Mouse (Mus musculus) thymus, postnatal 0 days (tissue): ENCODE data around the gene Calml4. TPM values are rescaled to one million over a fixed set of nuclear protein-coding genes. Genes with fewer than 3 reads are reported as not detected.
"Not testable (repeated sequence)": the region's sequence is repeated elsewhere in the genome, so short reads cannot be mapped to it uniquely, and the experiment has no call there.

Experiments used
- DNase-seq: peaks from one replicate; pipeline ENCODE4 v3.0.0-alpha.2; 2015; ENCODE audit warnings: low spot score
- polyA plus RNA-seq: library from polyadenylated mRNA; unstranded; fragments of >200 nt; fragmentation: Nextera tagmentation; extraction: Ambion mirVana; gene quantifications from 2 replicates; pipeline ENCODE4 v1.2.1, GENCODE M21; 2015

Calml4 gene
- polyA plus RNA-seq, 1 experiment from 2014 or later: 5.5 TPM

DNA sequence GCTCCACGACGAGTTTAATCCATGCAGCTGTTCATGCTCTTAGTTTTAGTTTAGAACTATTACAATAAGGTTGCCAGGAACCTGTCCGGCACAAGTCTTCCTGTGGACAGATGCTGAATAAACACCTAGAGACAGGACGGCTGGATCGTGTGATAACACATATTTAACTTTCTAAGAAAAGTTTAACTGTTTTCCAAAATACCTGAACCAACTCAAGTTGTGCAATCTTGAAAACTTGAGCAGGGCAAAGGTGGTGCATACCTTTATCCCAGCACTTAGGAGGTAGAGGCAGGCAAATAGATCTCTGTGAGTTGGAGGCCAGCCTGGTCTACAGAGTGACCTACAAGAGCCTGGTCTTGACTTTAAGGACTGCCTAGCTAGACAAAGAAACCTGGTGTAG lies 23.0 kb upstream of the Calml4 start:
- no peak for DNase-seq

DNA sequence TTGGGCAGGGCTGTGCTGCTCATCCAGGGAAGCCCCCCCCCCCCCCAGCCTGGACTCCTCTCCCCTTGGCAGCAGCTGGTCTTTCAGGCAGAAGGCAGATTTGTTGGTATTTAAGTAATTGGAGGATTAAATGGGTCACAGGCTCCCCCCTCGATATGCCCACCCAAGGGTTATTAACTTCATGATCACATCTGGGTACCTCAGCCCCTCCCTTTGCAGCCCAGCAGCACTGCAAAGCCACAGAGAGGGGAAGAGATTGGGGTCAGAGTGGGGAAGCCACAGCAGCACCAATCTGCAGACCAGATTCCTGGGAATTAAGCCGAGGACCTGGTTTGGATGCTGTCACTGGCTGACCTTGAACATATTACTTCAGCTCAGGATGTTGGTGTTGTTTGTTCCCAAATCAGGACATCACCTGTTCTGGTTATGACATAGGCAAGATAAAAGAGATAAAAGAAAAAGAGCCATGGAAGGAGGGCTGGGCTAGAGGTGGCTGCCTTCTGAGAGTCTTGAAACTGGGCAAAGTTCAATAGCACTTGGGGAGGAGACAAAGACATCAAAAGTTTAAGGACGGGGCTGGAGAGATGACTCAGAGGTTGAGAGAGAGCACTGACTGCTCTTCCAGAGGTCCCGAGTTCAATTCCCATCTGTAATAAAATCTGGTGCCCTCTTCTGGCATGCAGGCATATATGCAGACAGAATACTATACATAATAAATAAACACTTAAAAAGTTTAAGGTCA lies 22.0 kb upstream of the Calml4 start:
- DNase-seq: no peak

DNA sequence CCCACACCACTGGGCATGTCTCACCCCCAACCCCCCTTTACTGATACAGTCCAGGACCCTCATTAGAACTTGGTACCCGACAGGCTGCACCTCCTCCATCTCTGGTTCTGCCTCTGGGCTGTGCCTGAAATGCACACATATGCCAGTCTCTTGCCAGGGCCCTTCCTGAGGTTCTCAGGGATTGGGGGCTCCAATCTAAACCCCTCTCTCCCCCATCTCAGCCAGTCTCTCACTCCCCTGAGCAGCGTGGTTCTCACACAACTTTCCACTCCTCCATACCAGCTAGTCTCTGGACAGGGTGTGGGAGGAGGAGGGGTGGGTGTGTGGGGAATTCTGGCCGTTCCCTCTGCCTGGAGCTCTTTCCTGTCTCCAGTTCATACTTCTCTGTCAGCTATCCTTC lies 20.3 kb upstream of the Calml4 start:
- no peak for DNase-seq

DNA sequence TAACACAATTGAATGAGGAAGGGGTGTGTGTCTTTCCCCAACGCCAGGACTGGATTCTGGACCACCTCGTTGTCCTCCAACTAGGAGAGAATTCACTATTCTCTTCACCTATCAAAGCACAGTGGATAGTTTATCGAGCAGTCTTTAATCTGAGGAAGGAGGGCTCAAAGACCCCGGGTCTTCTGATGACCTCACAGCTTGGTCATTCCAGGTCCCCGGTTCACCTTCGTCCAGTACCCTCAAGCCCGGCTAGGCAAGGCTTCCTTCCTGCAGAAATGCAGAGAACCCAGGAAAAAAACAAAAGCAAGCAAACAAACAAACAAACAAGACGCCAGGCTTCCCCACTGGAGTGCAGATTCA lies 19.8 kb upstream of the Calml4 start:
- peak; percentile 20 for DNase-seq

DNA sequence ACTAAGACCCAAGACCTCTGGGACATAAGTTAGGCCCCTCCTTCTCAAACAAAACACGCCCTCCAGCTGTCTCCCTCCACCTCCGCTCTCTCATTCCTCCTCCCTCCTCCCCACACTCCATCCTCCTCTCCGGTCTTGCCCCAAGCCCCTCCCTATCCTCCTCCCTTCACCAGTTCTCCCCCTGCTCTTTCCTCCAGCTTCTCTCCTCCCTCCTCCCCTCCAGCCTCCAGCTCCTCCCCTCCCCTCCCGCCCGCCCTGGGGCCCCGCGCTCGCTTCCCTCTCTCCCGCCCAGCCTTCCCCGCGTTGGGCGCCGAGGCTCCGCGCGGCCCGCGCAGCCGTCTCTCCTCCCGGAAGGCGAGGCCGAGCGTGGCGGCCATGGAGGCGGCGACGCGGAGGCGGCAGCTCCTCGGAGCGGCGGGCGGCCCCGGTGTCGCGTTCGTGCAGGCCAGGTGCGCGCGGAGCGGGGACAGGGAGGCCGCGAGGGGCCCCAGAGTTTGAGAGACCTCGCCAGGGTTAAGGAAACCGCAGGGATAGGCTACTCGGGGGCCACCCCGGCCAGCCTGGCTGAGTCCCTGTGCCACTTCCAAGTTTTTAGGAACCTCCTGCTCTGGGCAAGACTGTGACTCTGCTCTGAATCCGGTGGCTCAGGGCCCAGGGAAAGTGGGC lies 19.2 kb upstream of the Calml4 start, which contains the start of gene Cln6:
Cln6 (plus strand) TSS at position 280 of the 666 bp plus-strand sequence.
- DNase-seq: peak; percentile 85

DNA sequence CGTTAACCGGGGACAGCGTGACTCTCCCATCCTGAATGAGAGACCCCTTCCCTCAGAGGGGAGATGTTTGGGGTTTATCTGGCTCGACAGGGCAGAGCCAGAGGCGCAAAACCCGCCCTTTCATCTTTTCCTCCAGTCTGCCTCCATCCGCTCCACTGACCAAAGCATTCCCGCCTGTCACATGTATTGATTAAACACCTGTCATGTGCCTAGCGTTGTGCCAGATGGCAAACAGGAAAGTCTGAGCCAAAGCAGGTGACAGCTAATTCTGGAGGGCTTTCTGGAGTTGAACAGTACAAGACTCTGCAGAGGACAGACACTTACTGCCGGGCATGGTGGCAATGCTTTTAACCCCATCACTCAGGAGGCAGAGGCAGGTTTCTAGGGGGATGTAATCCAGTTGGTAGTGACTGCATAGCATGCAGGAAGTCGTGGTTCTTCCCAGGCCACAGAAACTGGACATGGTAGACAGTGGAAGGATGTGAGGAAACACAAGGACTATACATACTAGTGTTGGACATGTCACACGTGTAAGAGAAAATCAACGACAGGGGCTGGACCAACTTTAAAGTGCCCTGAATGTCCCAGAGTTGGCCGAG lies 18.6 kb upstream of the Calml4 start:
- DNase-seq: no peak

DNA sequence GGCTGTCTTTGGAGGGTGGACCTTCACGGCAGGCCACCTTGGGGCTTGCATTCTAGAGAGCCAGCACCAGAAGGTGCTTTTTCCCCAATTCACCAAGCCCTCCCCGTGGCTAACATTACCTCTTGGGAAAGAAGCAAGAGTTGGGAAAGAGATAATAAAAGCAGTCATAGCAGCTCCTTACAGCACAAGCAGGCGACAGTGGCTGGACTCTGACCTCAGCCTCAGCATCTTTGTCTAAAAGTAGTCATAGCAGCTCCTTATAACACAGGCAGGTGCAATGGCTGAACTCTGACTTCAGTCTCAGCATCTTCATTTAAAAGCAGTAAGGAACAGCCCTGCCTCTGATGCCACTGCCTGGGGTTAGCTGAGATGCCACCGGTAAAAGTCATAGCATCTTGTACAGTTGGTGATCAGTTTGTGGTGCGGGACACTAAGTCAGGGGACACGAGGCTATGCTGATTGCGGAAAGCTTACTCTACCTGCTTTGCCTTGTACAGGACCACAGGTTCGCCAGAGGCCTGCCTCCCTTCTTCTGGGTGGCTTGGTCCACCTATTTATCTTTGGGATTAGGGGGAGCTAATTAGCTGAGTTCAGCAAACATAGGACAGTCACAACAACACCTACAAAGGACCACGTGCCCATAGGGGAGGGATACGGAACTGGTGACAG lies 14.4 kb upstream of the Calml4 start:
- no peak for DNase-seq

DNA sequence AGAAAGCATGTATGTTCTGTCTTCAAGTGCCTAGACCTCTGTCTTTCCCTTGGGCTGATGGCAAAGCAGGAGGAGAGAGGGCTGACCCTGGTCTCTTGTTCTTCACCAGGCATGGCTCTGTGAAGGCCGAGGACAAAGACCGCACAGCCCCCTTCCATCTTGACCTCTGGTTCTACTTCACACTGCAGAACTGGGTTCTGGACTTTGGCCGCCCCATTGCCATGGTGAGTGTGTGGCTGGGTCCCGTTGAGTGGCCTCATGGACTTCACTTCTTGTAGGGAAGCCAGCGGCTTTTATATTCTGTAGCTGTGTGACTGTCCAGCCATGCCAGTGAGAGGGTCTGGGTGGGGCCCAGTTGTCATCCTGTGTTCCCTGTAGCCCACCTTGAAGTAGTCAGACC lies 13.4 kb upstream of the Calml4 start:
- no peak for DNase-seq

DNA sequence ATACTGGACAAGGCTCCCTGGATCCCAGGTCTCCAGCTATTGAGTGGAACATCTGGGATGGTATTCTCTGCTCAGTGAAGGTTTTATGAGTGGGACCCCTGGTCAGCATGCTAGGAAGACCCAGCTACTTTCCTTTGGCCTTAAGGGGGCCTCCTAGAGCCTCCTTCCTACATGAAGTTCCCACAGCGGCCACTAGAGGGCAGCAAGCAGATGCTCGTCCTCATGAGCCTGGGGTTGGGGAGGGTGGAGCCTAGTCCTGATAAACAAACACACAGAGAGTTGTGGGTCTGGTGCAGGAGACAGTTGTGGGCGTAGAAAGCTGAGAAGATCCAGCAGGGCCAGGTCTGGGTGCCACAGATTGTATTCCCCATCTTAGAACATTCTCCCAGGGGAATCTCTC lies 10.2 kb upstream of the Calml4 start:
- peak; percentile 89 for DNase-seq

DNA sequence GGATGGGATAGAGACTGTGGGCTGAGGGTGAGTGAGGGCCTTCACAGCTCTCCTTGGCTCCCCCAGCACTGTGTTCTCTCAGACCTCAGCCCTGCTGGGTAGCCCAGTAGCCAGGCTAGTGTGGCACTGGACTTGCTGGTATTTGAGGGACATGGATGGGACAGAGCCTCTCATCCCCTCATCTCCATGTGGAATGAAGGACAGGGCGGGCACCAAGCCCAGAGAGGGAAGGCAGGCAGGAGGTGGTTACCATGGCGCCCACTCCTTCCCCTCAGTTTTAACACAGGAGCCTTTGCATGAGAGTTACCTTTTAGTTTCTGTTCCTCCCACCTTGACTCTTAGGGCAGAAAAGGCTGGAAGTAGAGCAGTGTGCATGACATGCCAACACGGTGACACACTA lies 9.2 kb upstream of the Calml4 start:
- no peak for DNase-seq

DNA sequence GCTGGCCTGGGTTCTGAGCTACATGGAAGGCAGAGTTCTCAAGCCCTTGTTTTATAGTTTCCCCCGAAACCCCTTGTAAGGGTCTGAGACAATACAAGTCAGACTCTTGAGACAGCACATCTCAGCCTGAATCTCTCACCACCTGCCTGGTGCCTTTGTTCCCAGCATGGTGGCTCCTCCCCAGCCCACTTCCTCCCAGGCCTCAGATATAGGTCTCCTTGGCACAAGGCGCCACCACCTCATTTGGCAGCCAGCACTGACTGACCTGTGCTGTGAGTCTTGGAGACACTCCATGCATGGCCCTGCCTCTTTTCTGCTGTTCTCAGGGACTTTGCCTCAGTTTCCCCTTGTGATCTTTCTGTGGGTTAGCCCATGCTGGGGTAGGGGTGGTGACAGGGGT lies 6.3 kb upstream of the Calml4 start:
- peak; percentile 84 for DNase-seq

DNA sequence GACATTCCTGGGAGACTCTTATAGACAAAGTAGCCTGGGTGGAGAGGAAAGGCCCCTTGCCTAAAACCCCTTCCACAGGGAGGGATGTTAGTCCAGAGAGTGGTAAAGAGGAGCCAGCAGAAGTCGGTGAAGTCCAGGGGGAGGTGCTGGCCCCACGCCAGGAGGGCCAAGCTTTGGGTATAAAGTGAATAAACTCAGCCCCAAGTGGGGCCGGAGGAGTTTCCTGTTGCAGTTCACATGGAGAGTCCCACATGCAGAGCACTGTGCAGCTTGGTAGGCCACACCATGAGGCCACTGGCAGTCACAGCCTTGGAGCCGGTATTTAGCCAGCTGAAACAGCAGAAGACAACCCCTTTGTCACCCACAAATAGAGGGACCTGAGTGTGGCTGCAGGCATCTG lies 3.4 kb upstream of the Calml4 start:
- no peak for DNase-seq

DNA sequence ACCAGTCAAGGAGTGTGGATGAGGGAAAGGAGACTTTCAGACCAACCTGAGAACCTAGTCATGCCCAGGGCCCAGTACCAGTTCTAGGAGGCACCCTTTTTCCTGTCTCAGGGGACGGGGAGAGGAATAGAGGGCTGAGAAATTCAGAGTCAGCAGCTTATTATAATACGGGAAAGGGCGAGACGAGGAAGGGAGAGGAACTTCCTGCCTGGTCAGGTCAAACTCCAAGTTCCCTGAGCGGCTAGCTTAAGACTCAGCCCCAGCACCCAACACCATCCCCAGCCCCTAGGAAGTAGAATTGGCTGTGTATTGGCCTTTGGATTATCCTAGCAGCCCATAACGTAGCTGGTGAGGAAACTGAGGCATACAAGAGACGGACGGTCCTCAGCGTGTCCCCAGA lies 664 bp upstream of the Calml4 start:
- DNase-seq: no peak

DNA sequence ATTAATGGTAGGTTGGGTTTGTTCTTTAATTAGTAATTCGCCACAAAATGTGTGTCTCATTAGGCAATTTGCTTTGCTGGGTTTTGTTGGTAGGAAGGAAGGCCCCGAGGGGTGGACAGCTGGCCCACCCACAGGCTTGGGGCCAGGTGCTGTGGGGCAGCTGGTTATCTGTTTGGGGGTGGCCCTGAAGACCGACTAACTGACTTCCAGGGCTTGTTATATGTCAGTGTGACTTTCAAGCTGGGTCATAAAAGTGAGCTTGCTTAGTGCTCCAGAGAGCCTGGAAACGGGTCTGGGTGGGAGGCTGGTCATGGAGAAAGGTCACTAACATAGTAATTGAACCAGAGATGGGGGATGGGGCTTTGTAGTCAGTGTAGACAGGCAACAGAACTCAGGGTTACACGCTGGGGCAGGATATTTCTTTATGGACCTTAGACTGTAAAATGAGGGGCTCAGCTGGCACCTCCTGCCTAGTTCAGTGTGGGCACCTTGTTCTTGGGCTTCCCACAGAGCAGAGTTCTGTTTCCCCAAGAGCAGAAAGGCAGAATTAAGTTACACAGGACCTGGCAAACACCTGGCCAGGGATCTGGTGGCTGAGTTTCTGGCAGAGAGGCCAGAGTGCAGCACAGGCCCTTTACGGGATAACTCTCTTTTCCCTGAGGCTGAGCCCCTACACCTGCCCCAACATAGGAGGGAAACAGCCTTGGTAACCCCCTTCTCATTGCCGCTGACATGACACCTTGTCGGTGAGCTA lies 563 bp downstream of the Calml4 start:
- DNase-seq: no peak

DNA sequence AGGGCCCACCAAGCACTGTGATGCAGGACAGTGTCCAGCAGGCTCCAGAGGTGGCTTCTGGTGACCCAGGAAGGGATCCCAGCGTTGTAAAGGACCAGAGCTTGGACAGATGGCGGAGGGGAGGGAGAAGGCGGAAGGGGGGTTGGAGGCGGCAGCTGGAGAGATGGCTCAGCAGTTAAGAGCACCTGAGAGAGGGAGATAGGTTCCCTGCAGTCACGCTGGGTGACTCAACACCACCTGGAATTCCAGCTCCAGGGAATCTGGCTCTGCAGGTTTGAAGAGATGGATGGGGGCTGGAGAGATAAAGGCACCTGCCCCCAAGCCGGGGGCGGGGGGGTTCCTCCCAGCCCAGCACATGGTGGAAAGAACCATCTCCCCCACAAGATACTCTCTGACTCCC lies 2.2 kb downstream of the Calml4 start:
- not testable (repeated sequence) for DNase-seq

DNA sequence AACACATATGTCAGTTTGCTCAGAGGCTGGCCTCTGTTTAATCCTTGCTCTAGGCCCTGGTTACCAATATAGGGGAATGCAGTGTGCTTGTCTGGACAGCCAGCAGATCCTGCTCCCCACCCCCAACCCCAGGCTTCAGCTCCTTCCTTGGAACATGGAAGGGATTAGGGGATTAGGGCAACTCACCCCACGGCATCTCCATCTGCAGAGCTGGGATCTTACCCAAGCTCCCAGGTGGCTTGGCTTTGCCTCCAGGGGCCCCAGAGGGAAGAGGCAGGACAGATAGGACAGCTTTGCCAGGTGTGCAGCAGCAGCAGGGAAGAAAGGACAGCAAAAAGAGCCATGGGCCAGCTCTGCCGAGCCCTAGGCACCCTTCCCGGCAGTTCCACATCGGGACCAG lies 3.0 kb downstream of the Calml4 start:
- DNase-seq: no peak

DNA sequence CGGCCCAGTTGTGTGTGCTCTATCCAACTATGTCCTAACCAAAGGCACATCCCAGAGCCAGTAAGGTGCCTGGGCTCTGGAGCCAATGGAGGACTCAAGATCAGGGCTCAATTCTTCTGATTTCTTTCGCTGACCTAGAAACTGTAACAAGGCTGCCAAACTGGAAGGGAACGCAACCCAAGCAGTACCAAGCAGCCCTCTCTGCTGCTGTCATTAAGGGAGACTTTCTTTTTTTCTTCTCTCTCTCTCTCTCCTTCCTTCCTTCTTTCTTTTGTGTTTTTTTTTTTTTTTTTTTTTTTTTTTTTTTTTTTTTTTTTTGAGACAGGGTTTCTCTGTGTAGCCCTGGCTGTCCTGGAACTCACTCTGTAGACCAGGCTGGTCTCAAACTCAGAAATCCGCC lies 11.4 kb downstream of the Calml4 start:
- not testable (repeated sequence) for DNase-seq

DNA sequence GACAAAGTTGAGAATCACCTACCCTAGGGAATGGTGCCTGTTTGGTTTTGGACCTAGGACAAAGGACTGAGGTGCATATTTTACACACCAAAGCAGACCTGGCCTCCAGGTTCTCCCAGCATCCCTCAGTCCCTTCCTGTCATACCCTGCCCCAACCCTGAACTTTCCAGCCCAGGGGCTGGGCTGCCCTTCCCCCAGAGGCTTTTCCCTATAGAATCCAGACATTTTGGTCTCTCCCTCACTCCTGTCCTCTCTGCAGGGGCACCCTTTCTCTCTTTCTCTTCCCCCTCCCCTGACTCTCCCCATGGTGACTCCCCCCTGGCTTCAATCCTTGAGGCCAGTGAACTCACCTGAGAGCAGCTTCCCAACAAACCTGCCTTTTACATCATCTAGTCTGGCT lies 12.8 kb downstream of the Calml4 start:
- no peak for DNase-seq

DNA sequence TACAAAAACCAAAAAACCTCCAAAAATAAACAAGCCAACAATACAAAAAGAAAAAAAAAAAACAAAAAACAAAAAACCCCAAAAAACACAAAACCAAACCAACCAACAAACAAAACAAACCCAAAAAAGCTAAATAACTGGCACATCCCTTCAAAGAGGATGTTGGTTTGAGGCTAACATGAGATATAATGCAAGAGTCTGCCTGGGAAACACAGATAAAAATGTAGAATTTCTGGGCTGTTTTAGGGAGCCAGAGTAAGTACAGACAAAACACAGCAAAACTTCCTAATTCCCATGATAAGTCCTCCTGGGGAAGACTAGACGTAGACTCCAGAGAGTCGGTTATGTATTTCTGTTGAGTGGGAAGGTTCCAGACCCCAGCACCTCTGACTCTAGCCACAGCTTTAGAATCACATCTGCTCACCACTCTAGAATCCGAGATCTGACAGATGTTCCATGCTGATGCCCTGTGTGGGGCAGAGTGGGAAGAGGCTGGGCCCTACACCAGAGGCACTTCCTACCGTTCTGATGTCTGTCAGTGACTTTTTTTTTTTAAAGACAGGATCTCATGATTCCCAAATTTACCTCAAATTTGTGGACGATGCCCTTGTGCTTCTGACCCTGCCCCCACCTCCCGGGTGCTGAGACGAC lies 19.2 kb downstream of the Calml4 start:
- DNase-seq: no peak

DNA sequence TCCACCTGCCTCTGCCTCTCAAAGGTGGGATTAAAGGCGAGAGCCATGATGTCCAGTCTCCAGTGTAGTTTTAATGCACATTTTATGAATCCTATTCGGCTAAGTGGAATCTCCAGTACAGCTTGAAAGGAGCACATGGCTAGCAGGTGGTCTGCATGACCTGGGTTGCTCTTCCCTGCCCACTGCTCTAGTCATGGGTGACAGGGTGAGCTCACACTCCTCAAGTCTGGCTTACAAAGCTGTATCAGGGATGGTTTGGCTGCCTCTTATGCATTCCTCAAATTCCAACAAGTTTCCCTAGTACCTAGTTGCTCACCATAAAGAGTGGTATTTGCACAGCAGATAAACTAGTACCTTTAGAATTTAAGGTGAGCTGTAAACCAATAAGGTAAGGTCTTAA lies 19.9 kb downstream of the Calml4 start:
- no peak for DNase-seq

DNA sequence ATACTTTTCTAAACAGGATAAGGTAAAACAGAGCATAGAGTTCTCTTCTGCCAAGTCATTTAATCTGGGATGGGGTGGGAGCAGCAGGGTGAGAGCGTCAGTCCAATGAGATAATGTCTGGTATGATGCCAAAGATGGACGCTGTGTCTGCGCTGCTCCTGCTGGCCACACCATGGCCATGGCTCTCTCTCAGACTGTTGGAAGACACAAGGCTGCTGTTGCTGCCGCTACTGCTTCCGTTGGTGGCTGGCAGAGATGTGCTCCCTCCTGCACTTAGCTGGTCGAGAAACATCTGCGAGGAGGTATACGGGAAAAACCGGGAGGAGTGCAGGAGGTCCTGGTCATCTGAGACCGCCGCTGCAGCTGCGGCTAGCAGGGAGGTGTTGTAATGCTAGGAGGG lies 24.0 kb downstream of the Calml4 start:
- no peak for DNase-seq
